Mouse (Mus musculus): Measurements from ENCODE around the gene Phlpp1. TPM values are rescaled to one million over a fixed set of nuclear protein-coding genes. Genes with fewer than 3 reads are reported as not detected.

Gene Phlpp1
- polyA plus RNA-seq, 1 experiment, result not detected

DNA sequence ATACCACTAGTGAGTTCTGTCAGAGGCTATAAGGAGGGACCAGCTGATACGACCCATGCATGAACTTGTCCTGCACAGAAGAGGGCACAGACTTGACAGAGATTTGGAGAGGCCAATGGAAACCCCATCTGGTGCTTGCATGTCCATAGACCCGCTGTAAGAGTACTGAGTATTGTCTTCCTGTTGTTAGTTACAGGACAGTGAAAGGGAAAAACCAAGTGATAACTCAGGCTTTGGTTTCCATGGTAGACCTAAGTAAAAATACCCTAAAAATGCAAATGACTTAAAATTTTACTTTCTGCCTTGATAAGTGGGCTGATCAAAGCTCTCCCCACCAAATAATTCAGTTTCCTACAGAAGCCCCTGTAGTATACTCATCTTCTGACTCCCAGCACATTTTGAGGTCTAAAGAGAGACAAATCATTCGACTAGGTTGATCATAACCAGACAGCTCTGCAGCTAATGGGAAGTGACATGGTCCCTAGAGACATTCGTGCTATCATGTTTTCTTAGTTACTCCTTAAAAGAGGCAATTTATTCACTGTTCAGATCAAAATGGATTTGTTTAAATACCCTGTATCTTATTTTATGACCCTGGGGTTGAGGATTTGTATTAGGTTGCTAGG is 25.9 kb upstream of the Phlpp1 start:
- Histone ChIP-seq H3K4me3 (ENCODE audit: insufficient read depth, low read depth, low read length) (no peak overlapping the region), H3K27ac (ENCODE audit: insufficient read depth, low read depth, low read length) (no peak overlapping the region), H3K4me1 (ENCODE audit: control insufficient read depth, insufficient read depth, low read length) (no peaks in the 10 kb centered on the region)
- TF ChIP-seq POLR2A (IDR thresholded peaks at IDR 0.05; ENCODE audit: insufficient read depth, low read depth, low read length), result no peak
- no peak for TF ChIP-seq CTCF (IDR thresholded peaks at IDR 0.05; ENCODE audit: insufficient read depth, low read depth, low read length)
- WGBS, result 95% methylated on average over 4 of the region's 4 CpGs

DNA sequence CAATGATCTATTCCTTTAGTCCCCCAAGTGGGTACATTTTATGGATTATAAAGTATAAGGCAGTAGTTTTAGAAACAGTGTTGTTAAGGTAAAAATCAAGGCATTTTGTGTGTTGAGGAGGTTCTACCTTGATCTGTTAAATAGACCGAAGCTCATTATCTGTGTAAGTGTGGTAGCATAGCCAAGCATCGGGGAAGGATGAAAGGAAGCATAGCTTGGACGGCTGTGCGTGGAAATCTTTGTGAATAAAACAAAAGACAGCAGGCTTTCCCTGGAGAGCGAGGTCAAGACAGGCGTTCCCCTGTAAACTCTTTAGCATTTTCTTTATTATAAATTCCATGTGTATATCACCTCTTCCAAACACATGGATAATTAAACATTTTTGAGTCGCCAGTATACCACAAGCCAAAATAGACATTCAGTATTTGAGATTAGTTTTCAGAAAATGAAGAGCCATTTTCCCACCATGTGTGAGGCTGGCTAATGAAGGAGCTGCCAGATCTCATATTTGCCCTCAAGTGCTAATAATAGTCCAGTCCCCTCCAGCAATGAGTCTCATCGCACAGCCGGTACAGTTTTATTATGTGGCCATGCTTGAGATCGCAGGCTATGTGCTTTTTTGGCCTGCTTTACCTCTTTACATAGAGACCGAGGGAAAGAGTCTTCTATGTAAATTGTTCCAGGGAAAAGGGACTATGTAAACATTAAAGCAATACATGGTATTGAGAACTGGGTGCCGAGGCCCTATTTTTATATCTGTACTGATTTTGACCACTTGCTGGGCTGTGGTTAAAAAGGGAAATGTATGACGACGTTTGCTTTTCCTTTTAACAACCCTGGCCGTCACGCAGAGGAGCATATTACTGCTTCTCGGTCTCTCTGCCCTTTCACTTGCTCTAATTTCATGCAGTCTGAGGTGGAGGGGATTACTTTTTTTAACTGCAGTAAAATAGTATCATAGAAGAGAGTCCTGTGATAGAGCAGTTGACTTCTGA is 22.9 kb upstream of the Phlpp1 start:
- H3K4me1 ChIP-seq (ENCODE audit: control insufficient read depth, insufficient read depth, low read length), result no peaks in the 10 kb centered on the region
- no peak for TF ChIP-seq CTCF (IDR thresholded peaks at IDR 0.05; ENCODE audit: insufficient read depth, low read depth, low read length)
- no peak for TF ChIP-seq POLR2A (IDR thresholded peaks at IDR 0.05; ENCODE audit: insufficient read depth, low read depth, low read length)
- WGBS, result 68% methylated on average over 17 of the region's 17 CpGs
- no peak overlapping the region for H3K27ac ChIP-seq (ENCODE audit: insufficient read depth, low read depth, low read length)
- no peak overlapping the region for H3K4me3 ChIP-seq (ENCODE audit: insufficient read depth, low read depth, low read length)

DNA sequence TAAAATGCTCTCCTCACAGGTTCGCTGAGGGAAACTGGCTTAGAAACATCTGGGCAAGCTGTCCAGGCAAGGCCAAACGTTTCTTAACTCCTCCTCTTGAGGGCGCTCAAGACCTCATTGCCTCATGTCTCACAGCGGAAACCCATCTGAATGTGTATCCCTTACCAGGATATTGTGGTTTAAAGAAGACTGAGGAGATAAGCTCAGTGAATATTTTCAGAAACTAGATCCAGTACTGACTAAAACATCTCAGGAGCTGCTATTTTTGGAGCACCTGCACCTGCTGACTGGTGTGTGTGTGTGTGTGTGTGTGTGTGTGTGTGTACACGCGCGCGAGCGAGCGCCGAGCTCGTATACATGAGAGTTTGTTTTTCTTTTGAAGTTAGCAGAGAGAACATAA is 19.7 kb upstream of the Phlpp1 start:
- H3K4me1 ChIP-seq (ENCODE audit: control insufficient read depth, insufficient read depth, low read length), result no peaks in the 10 kb centered on the region
- no peak overlapping the region for H3K4me3 ChIP-seq (ENCODE audit: insufficient read depth, low read depth, low read length)
- 87% methylated on average over 12 of the region's 12 CpGs for WGBS
- no peak for TF ChIP-seq CTCF (IDR thresholded peaks at IDR 0.05; ENCODE audit: insufficient read depth, low read depth, low read length)
- no peak for TF ChIP-seq POLR2A (IDR thresholded peaks at IDR 0.05; ENCODE audit: insufficient read depth, low read depth, low read length)
- H3K27ac ChIP-seq (ENCODE audit: insufficient read depth, low read depth, low read length), result no peak overlapping the region

DNA sequence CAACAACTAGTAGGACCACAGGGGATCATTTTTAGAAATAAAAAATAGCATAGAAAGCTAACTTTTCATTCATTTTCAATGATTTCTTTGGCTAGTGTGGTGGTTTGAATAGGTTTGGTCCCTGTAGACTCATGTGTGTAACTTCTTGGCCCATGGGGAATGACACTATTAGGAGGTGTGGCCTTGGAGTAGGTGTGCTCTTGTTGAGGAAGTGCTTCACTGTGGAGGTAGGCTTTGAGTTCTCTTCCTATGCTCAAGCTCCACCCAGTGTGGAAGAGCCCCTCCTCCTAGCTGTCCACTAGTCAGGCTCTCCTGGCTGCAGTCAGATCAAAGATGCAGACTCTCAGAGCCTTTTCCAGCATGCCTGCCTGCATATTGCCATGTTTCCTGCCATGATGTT is 18.8 kb upstream of the Phlpp1 start:
- Histone ChIP-seq H3K4me3 (ENCODE audit: insufficient read depth, low read depth, low read length) (no peak overlapping the region), H3K4me1 (ENCODE audit: control insufficient read depth, insufficient read depth, low read length) (no peaks in the 10 kb centered on the region), H3K27ac (ENCODE audit: insufficient read depth, low read depth, low read length) (no peak overlapping the region)
- TF ChIP-seq CTCF (IDR thresholded peaks at IDR 0.05; ENCODE audit: insufficient read depth, low read depth, low read length) (no peak), POLR2A (IDR thresholded peaks at IDR 0.05; ENCODE audit: insufficient read depth, low read depth, low read length) (no peak)

DNA sequence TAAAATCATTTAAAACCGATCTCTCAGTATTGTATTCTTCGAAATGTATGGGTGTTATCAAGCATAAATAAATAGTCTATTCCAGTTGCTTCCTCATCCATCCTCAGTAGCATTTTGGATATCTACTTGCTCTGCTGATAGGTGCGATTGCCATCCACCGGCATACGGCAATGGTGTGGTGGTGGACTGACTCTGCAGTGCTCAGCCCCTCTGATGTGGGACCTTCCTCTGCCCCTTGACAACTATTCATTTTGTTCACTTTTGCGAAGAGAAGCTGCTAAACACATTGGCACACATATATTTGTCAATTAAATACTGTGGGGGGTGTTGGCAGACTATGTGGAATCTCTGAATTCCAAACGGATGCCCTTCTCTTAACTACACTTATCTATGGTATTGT is 17.0 kb upstream of the Phlpp1 start:
- Histone ChIP-seq H3K27ac (ENCODE audit: insufficient read depth, low read depth, low read length) (no peak overlapping the region), H3K4me1 (ENCODE audit: control insufficient read depth, insufficient read depth, low read length) (no peaks in the 10 kb centered on the region), H3K4me3 (ENCODE audit: insufficient read depth, low read depth, low read length) (no peak overlapping the region)
- TF ChIP-seq POLR2A (IDR thresholded peaks at IDR 0.05; ENCODE audit: insufficient read depth, low read depth, low read length) (no peak), CTCF (IDR thresholded peaks at IDR 0.05; ENCODE audit: insufficient read depth, low read depth, low read length) (no peak)
- WGBS, result 82% methylated on average over 7 of the region's 7 CpGs

DNA sequence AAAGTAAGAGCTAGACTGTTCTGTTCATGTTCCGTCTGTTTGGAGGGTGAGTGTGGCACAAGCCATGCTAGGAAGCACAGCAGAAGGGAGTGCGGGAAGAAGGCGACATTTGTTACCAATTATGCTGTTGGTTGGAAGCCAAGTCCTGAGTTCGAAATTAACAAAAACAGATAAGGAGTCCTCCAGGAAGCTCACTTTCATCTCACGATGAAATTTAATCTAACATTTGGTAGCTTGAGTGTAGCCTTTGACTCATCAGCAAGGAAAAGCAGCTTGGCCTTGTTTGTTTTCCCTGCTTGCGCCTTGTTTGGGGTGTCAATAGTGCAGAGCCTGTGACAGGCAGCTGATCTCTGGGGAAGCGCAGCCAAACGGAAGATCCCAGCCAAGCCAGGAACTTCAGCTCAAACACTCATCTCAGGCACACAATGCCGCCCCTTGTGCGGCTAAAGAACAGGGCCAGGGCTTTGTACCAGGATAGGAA is 16.4 kb upstream of the Phlpp1 start:
- no peaks in the 10 kb centered on the region for H3K4me1 ChIP-seq (ENCODE audit: control insufficient read depth, insufficient read depth, low read length)
- no peak overlapping the region for H3K27ac ChIP-seq (ENCODE audit: insufficient read depth, low read depth, low read length)
- WGBS, result 55% methylated on average over 10 of the region's 10 CpGs
- TF ChIP-seq CTCF (IDR thresholded peaks at IDR 0.05; ENCODE audit: insufficient read depth, low read depth, low read length) (no peak), POLR2A (IDR thresholded peaks at IDR 0.05; ENCODE audit: insufficient read depth, low read depth, low read length) (no peak)
- no peak overlapping the region for H3K4me3 ChIP-seq (ENCODE audit: insufficient read depth, low read depth, low read length)

DNA sequence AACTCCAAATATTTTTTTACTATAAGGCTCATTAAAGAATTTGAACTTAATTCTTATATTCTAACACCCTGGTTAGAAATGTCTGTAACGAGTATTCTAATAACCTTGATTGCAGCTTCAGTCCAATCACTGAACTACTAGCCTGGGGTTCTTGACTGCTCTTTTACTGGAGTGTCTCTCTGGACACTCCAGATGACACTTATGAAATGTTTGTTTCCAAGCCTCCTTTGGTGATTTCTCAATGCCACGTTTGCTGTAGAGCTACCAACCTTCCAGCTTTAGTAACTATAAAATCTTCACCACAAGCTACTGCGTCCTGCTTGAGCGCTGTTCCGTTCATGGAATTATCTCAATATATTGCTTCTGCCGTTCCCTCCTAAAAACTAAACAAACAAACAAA is 15.8 kb upstream of the Phlpp1 start:
- H3K4me3 ChIP-seq (ENCODE audit: insufficient read depth, low read depth, low read length), result no peak overlapping the region
- no peak overlapping the region for H3K27ac ChIP-seq (ENCODE audit: insufficient read depth, low read depth, low read length)
- H3K4me1 ChIP-seq (ENCODE audit: control insufficient read depth, insufficient read depth, low read length), result no peaks in the 10 kb centered on the region
- 86% methylated on average over 6 of the region's 6 CpGs for WGBS
- TF ChIP-seq POLR2A (IDR thresholded peaks at IDR 0.05; ENCODE audit: insufficient read depth, low read depth, low read length) (no peak), CTCF (IDR thresholded peaks at IDR 0.05; ENCODE audit: insufficient read depth, low read depth, low read length) (no peak)

DNA sequence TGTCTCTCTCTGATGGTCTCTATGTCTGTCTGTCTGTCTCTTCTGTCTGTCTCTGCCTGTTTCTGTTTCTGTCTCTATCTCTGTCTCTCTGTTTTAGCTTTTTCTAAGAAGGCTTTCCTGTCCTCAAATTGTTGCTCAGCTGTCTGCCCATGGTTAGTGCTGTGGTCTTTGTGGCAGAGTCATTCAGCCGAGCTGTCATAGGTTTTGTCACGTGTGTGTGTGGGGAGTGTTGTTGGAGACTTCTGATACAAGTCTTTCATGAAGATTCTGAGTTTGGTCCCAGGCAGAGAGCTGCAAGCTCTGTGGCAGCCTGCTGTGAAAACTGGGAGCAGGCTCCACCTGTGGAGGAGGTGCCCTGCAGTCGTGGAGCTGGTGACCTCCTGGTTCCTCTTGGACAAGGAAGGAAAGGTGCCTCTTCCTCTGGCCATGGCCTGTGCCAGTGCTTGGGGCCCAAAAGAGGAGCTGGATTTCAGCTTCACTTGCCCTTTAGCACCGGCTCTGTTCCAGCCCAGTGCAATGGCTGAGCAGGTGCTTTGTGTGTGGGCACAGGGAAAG is 13.5 kb upstream of the Phlpp1 start:
- H3K27ac ChIP-seq (ENCODE audit: insufficient read depth, low read depth, low read length), result no peak overlapping the region
- no peaks in the 10 kb centered on the region for H3K4me1 ChIP-seq (ENCODE audit: control insufficient read depth, insufficient read depth, low read length)
- 76% methylated on average over 4 of the region's 4 CpGs for WGBS
- no peak for TF ChIP-seq CTCF (IDR thresholded peaks at IDR 0.05; ENCODE audit: insufficient read depth, low read depth, low read length)
- no peak for TF ChIP-seq POLR2A (IDR thresholded peaks at IDR 0.05; ENCODE audit: insufficient read depth, low read depth, low read length)
- no peak overlapping the region for H3K4me3 ChIP-seq (ENCODE audit: insufficient read depth, low read depth, low read length)

DNA sequence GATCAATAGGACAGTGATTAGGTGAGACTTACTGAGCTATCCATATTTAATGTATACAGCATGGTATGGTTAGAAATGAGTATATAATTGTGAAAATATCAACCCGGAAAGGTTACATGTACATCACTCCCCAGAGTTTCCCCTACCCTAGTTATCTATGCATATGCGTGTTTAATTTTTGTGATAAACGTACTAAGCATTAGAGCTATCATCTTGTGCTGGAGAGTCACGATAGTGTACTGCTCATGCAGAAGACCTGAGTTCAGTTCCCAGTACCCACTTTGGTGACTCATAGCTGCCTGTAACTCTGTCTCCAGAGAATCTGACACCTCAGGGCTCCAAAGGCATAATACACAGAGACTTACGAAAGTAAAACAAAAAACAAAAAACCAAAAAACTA is 11.9 kb upstream of the Phlpp1 start:
- 99% methylated on average over 5 of the region's 5 CpGs for WGBS
- no peak overlapping the region for H3K27ac ChIP-seq (ENCODE audit: insufficient read depth, low read depth, low read length)
- H3K4me1 ChIP-seq (ENCODE audit: control insufficient read depth, insufficient read depth, low read length), result no peaks in the 10 kb centered on the region
- no peak overlapping the region for H3K4me3 ChIP-seq (ENCODE audit: insufficient read depth, low read depth, low read length)
- TF ChIP-seq POLR2A (IDR thresholded peaks at IDR 0.05; ENCODE audit: insufficient read depth, low read depth, low read length) (no peak), CTCF (IDR thresholded peaks at IDR 0.05; ENCODE audit: insufficient read depth, low read depth, low read length) (no peak)
